Mouse (Mus musculus): ENCODE results near the gene Defb23. TPM values are rescaled to one million over a fixed set of nuclear protein-coding genes. Genes with fewer than 3 reads are reported as not detected.

Defb23 gene
- not detected in 2 replicates for polyA plus RNA-seq (2014; fragmentation: Nextera tagmentation; extraction: Ambion mirVana)

- H3K4me1 ChIP-seq (ENCODE audit: control insufficient read depth, insufficient read depth, low read length) = no peaks in the 10 kb centered on the region
- no peaks in the 10 kb centered on the region for H3K27me3 ChIP-seq (ENCODE audit: control insufficient read depth, insufficient read depth, low read length)
- DNase-seq (no peak), ATAC-seq (ENCODE audit: low FRiP score, low TSS enrichment) (no peak)
- H3K4me2 ChIP-seq (ENCODE audit: low read length) = no peak within 1 kb of the TSS
- no peaks in the 10 kb centered on the region for H3K36me3 ChIP-seq (ENCODE audit: control insufficient read depth, insufficient read depth, low read length)
- H3K9ac ChIP-seq (replicated peaks; ENCODE audit: low read length) = no peak within 1 kb of the TSS
- H3K4me3 ChIP-seq (replicated peaks; ENCODE audit: low read depth, low read length) = no peak within 1 kb of the TSS
- no peak within 1 kb of the TSS for H3K27ac ChIP-seq (replicated peaks; ENCODE audit: low read depth, low read length)
- 88% methylated on average over 3 of the region's 3 CpGs for WGBS
- H3K9me3 ChIP-seq (ENCODE audit: control insufficient read depth, low read length) = no peaks in the 10 kb centered on the region
Observed at GRCm38 (mm10) chr2:152464570-152465150, at the start of gene Defb23. Defb23 (minus strand) TSS chr2:152464620.

DNA sequence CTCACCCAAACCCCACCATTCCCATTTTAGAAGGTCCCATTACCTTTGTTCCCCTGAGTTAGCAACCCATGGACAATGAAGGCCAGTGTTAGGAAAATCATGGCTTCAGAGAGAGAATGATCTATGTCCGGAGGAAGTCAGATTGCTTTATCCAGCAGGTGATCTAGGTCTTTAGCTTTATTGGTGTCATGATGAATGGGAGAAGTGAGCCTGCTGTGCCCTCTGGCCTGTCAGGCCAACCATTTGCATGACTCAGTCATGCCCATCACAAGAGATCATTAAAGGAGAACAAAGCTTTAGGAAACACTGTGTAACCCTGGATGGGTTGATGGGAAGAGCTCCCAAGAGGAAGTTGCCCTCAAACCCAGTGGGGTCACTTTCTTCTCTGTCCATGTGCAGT lies 47.2 kb upstream of the Defb23 start, which contains the start of gene Defb26:
Gene Defb26 (minus strand): TSS at position 101 of the 400 bp plus-strand sequence.
- H3K4me2 ChIP-seq (ENCODE audit: low read length) = no peak within 1 kb of the TSS
- H3K27me3 ChIP-seq (ENCODE audit: control insufficient read depth, insufficient read depth, low read length) = no peaks in the 10 kb centered on the region
- 60% methylated on average over 1 of the region's 1 CpGs for WGBS
- H3K4me1 ChIP-seq (ENCODE audit: control insufficient read depth, insufficient read depth, low read length) = no peaks in the 10 kb centered on the region
- H3K4me3 ChIP-seq (replicated peaks; ENCODE audit: low read depth, low read length) = no peak within 1 kb of the TSS
- H3K9ac ChIP-seq (replicated peaks; ENCODE audit: low read length) = no peak within 1 kb of the TSS
- no peak within 1 kb of the TSS for H3K27ac ChIP-seq (replicated peaks; ENCODE audit: low read depth, low read length)
- H3K36me3 ChIP-seq (ENCODE audit: control insufficient read depth, insufficient read depth, low read length) = no peaks in the 10 kb centered on the region
- ATAC-seq (ENCODE audit: low FRiP score, low TSS enrichment) = no peak
- no peak for DNase-seq
- H3K9me3 ChIP-seq (ENCODE audit: control insufficient read depth, low read length) = no peaks in the 10 kb centered on the region

GRCm38 (mm10) chr2:152503950-152504349 lies 39.5 kb upstream of the Defb23 start:
- Histone ChIP-seq H3K36me3 (ENCODE audit: control insufficient read depth, insufficient read depth, low read length) (no peaks in the 10 kb centered on the region), H3K4me1 (ENCODE audit: control insufficient read depth, insufficient read depth, low read length) (no peaks in the 10 kb centered on the region), H3K9ac (replicated peaks; ENCODE audit: low read length) (no peak overlapping the region), H3K27ac (replicated peaks; ENCODE audit: low read depth, low read length) (no peak overlapping the region), H3K4me2 (ENCODE audit: low read length) (no peak overlapping the region), H3K4me3 (replicated peaks; ENCODE audit: low read depth, low read length) (no peak overlapping the region), H3K27me3 (ENCODE audit: control insufficient read depth, insufficient read depth, low read length) (no peaks in the 10 kb centered on the region), H3K9me3 (ENCODE audit: control insufficient read depth, low read length) (no peaks in the 10 kb centered on the region)
- ATAC-seq (ENCODE audit: low FRiP score, low TSS enrichment) (no peak), DNase-seq (no peak)
- WGBS = 76% methylated on average over 2 of the region's 2 CpGs

DNA sequence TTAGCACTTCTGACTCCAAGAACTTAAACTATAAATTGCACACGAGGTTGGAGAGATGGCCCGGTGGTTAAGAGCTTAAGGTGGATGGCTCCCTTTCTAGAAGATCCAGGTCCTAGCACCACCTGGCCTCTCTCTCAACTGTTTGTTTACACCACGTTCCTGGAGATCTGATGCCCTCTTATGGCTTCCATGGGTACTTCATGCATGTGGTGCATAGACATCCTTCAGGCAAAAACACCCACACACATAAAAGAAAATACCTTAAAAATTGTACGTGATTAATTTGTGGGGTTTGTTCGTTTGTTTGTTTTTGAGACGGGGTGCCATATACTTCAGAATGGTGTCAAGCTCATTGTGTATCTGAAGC lies 36.4 kb upstream of the Defb23 start:
- ATAC-seq (ENCODE audit: low FRiP score, low TSS enrichment) (no peak), DNase-seq (no peak)
- Histone ChIP-seq H3K27ac (replicated peaks; ENCODE audit: low read depth, low read length) (no peak overlapping the region), H3K9me3 (ENCODE audit: control insufficient read depth, low read length) (no peaks in the 10 kb centered on the region), H3K9ac (replicated peaks; ENCODE audit: low read length) (no peak overlapping the region), H3K36me3 (ENCODE audit: control insufficient read depth, insufficient read depth, low read length) (no peaks in the 10 kb centered on the region), H3K27me3 (ENCODE audit: control insufficient read depth, insufficient read depth, low read length) (no peaks in the 10 kb centered on the region), H3K4me1 (ENCODE audit: control insufficient read depth, insufficient read depth, low read length) (no peaks in the 10 kb centered on the region), H3K4me3 (replicated peaks; ENCODE audit: low read depth, low read length) (no peak overlapping the region), H3K4me2 (ENCODE audit: low read length) (no peak overlapping the region)
- WGBS = 80% methylated on average over 6 of the region's 6 CpGs

DNA sequence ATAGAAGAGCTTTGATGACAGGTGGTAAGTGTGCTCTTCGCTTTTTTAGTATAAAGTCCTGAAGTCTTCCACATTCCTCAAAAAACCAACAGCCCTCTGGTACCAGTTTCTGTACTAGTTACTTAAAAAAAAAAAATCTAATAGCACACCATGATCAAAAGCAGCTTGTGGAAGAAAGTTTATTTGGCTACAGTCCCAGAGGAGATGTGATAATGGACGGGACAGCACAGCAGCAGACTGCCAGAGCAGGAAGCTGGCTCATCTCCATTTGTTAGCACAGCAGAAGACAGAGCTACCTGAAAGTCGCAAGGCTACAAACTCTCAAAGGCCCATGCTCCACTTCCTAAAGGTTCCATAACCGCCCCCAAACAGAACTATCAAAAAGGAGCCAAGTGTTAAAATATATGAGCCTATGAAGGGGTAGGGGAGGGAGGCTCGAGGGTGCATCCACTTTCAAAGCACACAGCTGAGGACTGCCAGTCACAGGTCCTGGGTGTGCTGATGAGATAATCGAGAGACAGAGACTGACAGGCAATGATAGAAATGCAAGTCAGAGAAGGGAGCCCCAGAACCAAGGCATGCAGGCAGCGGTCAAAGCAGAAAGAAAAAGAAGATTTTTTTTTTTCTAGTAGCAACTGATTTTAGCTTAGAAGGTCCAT lies 35.9 kb upstream of the Defb23 start:
- H3K9ac ChIP-seq (replicated peaks; ENCODE audit: low read length) = no peak overlapping the region
- no peak overlapping the region for H3K4me2 ChIP-seq (ENCODE audit: low read length)
- DNase-seq (no peak), ATAC-seq (ENCODE audit: low FRiP score, low TSS enrichment) (no peak)
- H3K27me3 ChIP-seq (ENCODE audit: control insufficient read depth, insufficient read depth, low read length) = no peaks in the 10 kb centered on the region
- no peak overlapping the region for H3K27ac ChIP-seq (replicated peaks; ENCODE audit: low read depth, low read length)
- H3K4me1 ChIP-seq (ENCODE audit: control insufficient read depth, insufficient read depth, low read length) = no peaks in the 10 kb centered on the region
- H3K9me3 ChIP-seq (ENCODE audit: control insufficient read depth, low read length) = no peaks in the 10 kb centered on the region
- no peak overlapping the region for H3K4me3 ChIP-seq (replicated peaks; ENCODE audit: low read depth, low read length)
- 83% methylated on average over 7 of the region's 7 CpGs for WGBS
- no peaks in the 10 kb centered on the region for H3K36me3 ChIP-seq (ENCODE audit: control insufficient read depth, insufficient read depth, low read length)

- DNase-seq (no peak), ATAC-seq (ENCODE audit: low FRiP score, low TSS enrichment) (no peak)
- 77% methylated on average over 6 of the region's 6 CpGs for WGBS
- Histone ChIP-seq H3K9ac (replicated peaks; ENCODE audit: low read length) (no peak overlapping the region), H3K9me3 (ENCODE audit: control insufficient read depth, low read length) (no peaks in the 10 kb centered on the region), H3K27me3 (ENCODE audit: control insufficient read depth, insufficient read depth, low read length) (no peaks in the 10 kb centered on the region), H3K27ac (replicated peaks; ENCODE audit: low read depth, low read length) (no peak overlapping the region), H3K4me3 (replicated peaks; ENCODE audit: low read depth, low read length) (no peak overlapping the region), H3K36me3 (ENCODE audit: control insufficient read depth, insufficient read depth, low read length) (no peaks in the 10 kb centered on the region), H3K4me1 (ENCODE audit: control insufficient read depth, insufficient read depth, low read length) (no peaks in the 10 kb centered on the region), H3K4me2 (ENCODE audit: low read length) (no peak overlapping the region)
Observed at GRCm38 (mm10) chr2:152498020-152498419, 33.6 kb upstream of the Defb23 start.

DNA sequence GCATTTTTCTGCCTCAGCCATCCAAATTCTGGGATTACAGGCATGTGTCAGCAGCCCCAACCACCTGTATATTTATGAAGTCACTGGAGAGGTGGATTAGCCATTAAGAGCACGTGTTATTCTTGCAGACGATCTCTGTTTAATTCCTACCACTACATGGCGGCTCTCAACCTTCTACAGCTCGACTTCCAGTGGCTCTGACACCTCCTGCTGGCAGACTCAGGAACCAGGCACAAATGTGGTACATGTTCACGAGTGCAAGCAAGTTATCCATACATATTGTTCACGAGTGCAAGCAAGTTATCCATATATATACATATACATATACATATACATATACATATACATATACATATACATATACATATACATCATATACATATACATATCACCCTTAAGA lies 28.7 kb upstream of the Defb23 start:
- H3K27ac ChIP-seq (replicated peaks; ENCODE audit: low read depth, low read length) = no peak overlapping the region
- ATAC-seq (ENCODE audit: low FRiP score, low TSS enrichment) = no peak
- 80% methylated on average over 6 of the region's 6 CpGs for WGBS
- no peak overlapping the region for H3K4me3 ChIP-seq (replicated peaks; ENCODE audit: low read depth, low read length)
- no peaks in the 10 kb centered on the region for H3K9me3 ChIP-seq (ENCODE audit: control insufficient read depth, low read length)
- H3K36me3 ChIP-seq (ENCODE audit: control insufficient read depth, insufficient read depth, low read length) = no peaks in the 10 kb centered on the region
- no peak overlapping the region for H3K4me2 ChIP-seq (ENCODE audit: low read length)
- H3K27me3 ChIP-seq (ENCODE audit: control insufficient read depth, insufficient read depth, low read length) = no peaks in the 10 kb centered on the region
- H3K9ac ChIP-seq (replicated peaks; ENCODE audit: low read length) = no peak overlapping the region
- H3K4me1 ChIP-seq (ENCODE audit: control insufficient read depth, insufficient read depth, low read length) = no peaks in the 10 kb centered on the region
- DNase-seq = no peak

DNA sequence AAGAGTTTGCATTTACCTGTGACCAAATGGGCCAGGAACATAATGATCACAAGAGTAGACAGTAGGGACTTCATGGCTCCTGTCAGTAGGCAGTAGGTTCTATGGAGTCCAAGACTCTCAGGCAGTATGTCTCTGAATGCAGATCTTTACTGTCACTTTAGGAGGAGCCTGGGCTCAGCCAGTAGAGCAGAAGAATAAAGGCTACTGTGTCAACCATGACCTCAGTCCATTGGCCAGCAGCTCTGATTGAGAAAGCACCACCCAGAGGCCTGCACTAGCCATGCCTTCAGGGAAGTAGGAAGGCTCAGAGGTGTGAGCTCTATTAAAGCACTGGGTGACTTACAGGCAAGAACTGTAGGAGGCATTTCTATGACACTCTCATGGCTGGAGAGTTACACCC lies 25.6 kb upstream of the Defb23 start, which contains the start of gene Defb22:
Gene Defb22 (minus strand): TSS at position 101 of the 400 bp plus-strand sequence.
- ATAC-seq (ENCODE audit: low FRiP score, low TSS enrichment) (no peak), DNase-seq (no peak)
- Histone ChIP-seq H3K4me3 (replicated peaks; ENCODE audit: low read depth, low read length) (no peak within 1 kb of the TSS), H3K9ac (replicated peaks; ENCODE audit: low read length) (no peak within 1 kb of the TSS), H3K27me3 (ENCODE audit: control insufficient read depth, insufficient read depth, low read length) (no peaks in the 10 kb centered on the region), H3K27ac (replicated peaks; ENCODE audit: low read depth, low read length) (no peak within 1 kb of the TSS), H3K4me1 (ENCODE audit: control insufficient read depth, insufficient read depth, low read length) (no peaks in the 10 kb centered on the region), H3K9me3 (ENCODE audit: control insufficient read depth, low read length) (no peaks in the 10 kb centered on the region), H3K36me3 (ENCODE audit: control insufficient read depth, insufficient read depth, low read length) (no peaks in the 10 kb centered on the region), H3K4me2 (ENCODE audit: low read length) (no peak within 1 kb of the TSS)

- Histone ChIP-seq H3K9me3 (ENCODE audit: control insufficient read depth, low read length) (no peaks in the 10 kb centered on the region), H3K4me3 (replicated peaks; ENCODE audit: low read depth, low read length) (no peak overlapping the region), H3K4me2 (ENCODE audit: low read length) (no peak overlapping the region), H3K27ac (replicated peaks; ENCODE audit: low read depth, low read length) (no peak overlapping the region), H3K9ac (replicated peaks; ENCODE audit: low read length) (no peak overlapping the region), H3K4me1 (ENCODE audit: control insufficient read depth, insufficient read depth, low read length) (no peaks in the 10 kb centered on the region), H3K36me3 (ENCODE audit: control insufficient read depth, insufficient read depth, low read length) (no peaks in the 10 kb centered on the region), H3K27me3 (ENCODE audit: control insufficient read depth, insufficient read depth, low read length) (no peaks in the 10 kb centered on the region)
- DNase-seq (no peak), ATAC-seq (ENCODE audit: low FRiP score, low TSS enrichment) (no peak)
- WGBS = 77% methylated on average over 2 of the region's 2 CpGs
Observed at GRCm38 (mm10) chr2:152487024-152487423, 22.6 kb upstream of the Defb23 start.

Measured in midbrain, embryonic 14.5 days (tissue).